ENCODE assay signal across 21 mouse cellular contexts in the genomic region with DNA sequence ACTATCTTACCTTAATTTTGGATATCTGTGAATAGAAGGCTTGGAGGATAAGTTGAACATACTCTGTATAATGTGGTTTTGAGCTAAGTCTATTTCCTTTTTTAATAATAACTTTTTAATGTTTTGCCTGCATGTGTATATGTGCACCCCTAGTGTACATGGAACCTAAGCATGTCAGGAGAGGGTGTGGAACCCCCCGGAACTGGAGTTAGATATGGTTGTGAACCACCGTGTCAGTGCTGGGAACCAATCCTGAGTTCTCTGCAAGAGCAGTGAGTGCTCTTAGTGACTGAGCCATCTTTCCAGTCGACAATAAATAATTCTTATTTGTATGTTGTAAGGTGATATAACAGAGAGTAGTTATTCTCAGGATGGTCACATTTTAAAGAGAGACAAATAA. TPM values are rescaled to one million over a fixed set of nuclear protein-coding genes. Genes with fewer than 3 reads are reported as not detected.
A peak's percentile ranks its signal among the peaks of the same experiment; 100 is the strongest.
DNase-seq lines count a peak whose midpoint lies in the region; ATAC-seq and TF ChIP-seq lines count a peak whose summit lies in the region.
"Had no signal": no experiment of that assay in that cellular context is flagged by ENCODE, and none has a peak within 500 bp of the region (broad histone marks: within the 10 kb centered on the region; RNA-seq: fewer than 3 reads in every experiment).

No protein-coding gene starts in this region.

- peak overlapping the region; percentile 71 for H3K9ac ChIP-seq in liver, embryonic 12.5 days
- 0 out of 2 replicates have a peak overlapping the region, but pooled peaks have one; percentile 32 for H3K9ac ChIP-seq in liver, embryonic 16.5 days (ENCODE audit: low read depth, low read length)
- H3K9ac ChIP-seq: embryonic facial prominence, embryonic 13.5 days; forebrain, embryonic 15.5 days; hindbrain, embryonic 13.5 days had no signal

- H3K27me3 ChIP-seq in erythroblast, embryonic 14.5 days (ENCODE audit: control insufficient read depth), result no peaks in the 10 kb centered on the region
- no peaks in the 10 kb centered on the region for H3K27me3 ChIP-seq in liver, embryonic 12.5 days (replicated peaks)
- H3K27me3 ChIP-seq in liver, embryonic 16.5 days (ENCODE audit: control insufficient read depth, insufficient read depth, low read depth, low read length), result no peaks in the 10 kb centered on the region
- H3K27me3 ChIP-seq: embryonic facial prominence, embryonic 13.5 days; forebrain, embryonic 15.5 days; hindbrain, embryonic 13.5 days had no signal

- peak; percentile 63 for ATAC-seq in liver, embryonic 12.5 days
- peak; percentile 41 for ATAC-seq in liver, embryonic 16.5 days (ENCODE audit: low read depth)
- ATAC-seq: CD4-positive, CD25-positive, alpha-beta regulatory T cell, adult 4 months; forebrain, embryonic 15.5 days; hindbrain, postnatal 0 days had no signal

- peak overlapping the region; percentile 75 for H3K4me2 ChIP-seq in liver, embryonic 12.5 days
- peak overlapping the region; percentile 78 for H3K4me2 ChIP-seq in liver, embryonic 16.5 days (ENCODE audit: low read depth, low read length)
- H3K4me2 ChIP-seq: embryonic facial prominence, embryonic 13.5 days; forebrain, embryonic 15.5 days; hindbrain, embryonic 13.5 days had no signal

- peaks cover 80% of the 10 kb centered on the region for H3K4me1 ChIP-seq in erythroblast, embryonic 14.5 days (ENCODE audit: control insufficient read depth)
- peaks cover 59% of the 10 kb centered on the region for H3K4me1 ChIP-seq in liver, embryonic 12.5 days
- H3K4me1 ChIP-seq in liver, embryonic 16.5 days (ENCODE audit: control insufficient read depth, low read depth, low read length), result peaks cover 24% of the 10 kb centered on the region
- H3K4me1 ChIP-seq: embryonic facial prominence, embryonic 13.5 days; forebrain, embryonic 15.5 days had no signal

- peak overlapping the region; percentile 88 for H3K27ac ChIP-seq in gastrocnemius, adult 2 months
- peak overlapping the region; percentile 95 for H3K27ac ChIP-seq in liver, embryonic 12.5 days
- peak overlapping the region; percentile 95 for H3K27ac ChIP-seq in liver, embryonic 16.5 days (ENCODE audit: low read length)
- H3K27ac ChIP-seq: embryonic facial prominence, embryonic 13.5 days; forebrain, embryonic 15.5 days; hindbrain, embryonic 13.5 days; hindbrain, postnatal 0 days had no signal

- no peak overlapping the region for H3K4me3 ChIP-seq in gastrocnemius, adult 2 months
- H3K4me3 ChIP-seq in erythroblast, embryonic 14.5 days (replicated peaks), result peak overlapping the region; percentile 60
- no peak overlapping the region for H3K4me3 ChIP-seq in liver, embryonic 12.5 days
- no peak overlapping the region for H3K4me3 ChIP-seq in liver, embryonic 16.5 days (ENCODE audit: low read depth, low read length)
- H3K4me3 ChIP-seq: embryonic facial prominence, embryonic 13.5 days; forebrain, embryonic 15.5 days; hindbrain, embryonic 13.5 days had no signal

- intact Hi-C loops in gastrocnemius, adult 2 months (cut with DNase I), result loop anchor here (5.0 kb wide), 1 partner anchor 38 kb away; no protein-coding TSS in a partner anchor

- WGBS in liver, embryonic 12.5 days (ENCODE audit: insufficient replicate concordance), result 54% methylated on average over 3 of the region's 3 CpGs
- 45% methylated on average over 3 of the region's 3 CpGs for WGBS in liver, embryonic 16.5 days (ENCODE audit: insufficient replicate concordance)

- H3K9me3 ChIP-seq in erythroblast, embryonic 14.5 days (ENCODE audit: control insufficient read depth, low read length), result no peaks in the 10 kb centered on the region
- H3K9me3 ChIP-seq in liver, embryonic 12.5 days (replicated peaks), result no peaks in the 10 kb centered on the region
- no peaks in the 10 kb centered on the region for H3K9me3 ChIP-seq in liver, embryonic 16.5 days (replicated peaks; ENCODE audit: control insufficient read depth, low read length)
- H3K9me3 ChIP-seq: embryonic facial prominence, embryonic 13.5 days; forebrain, embryonic 15.5 days; G1E; hindbrain, embryonic 13.5 days had no signal

- DNase-seq in gastrocnemius, adult 2 months, result no peak
- no peak for DNase-seq in gastrocnemius, adult 8-10 months (ENCODE audit: low spot score in 2 of 2)
- no peak for DNase-seq in thymus, postnatal 25 days
- no peak for DNase-seq in adrenal gland, postnatal 36 days
- DNase-seq in c-Kit-positive CD71-positive TER-119-positive erythroid progenitor cells, embryonic 14.5 days (ENCODE audit: low spot score), result no peak
- DNase-seq: adrenal gland, postnatal 10 days; B cell, adult 2 months; cerebellum, adult 18-20 months; cerebellum, adult 9-11 months; cerebellum, postnatal 36 days; gastrocnemius, postnatal 14 days; heart, postnatal 14 days had no signal

- peaks cover 42% of the 10 kb centered on the region for H3K36me3 ChIP-seq in erythroblast, embryonic 14.5 days (ENCODE audit: control insufficient read depth)
- no peaks in the 10 kb centered on the region for H3K36me3 ChIP-seq in liver, embryonic 12.5 days
- no peaks in the 10 kb centered on the region for H3K36me3 ChIP-seq in liver, embryonic 16.5 days (ENCODE audit: control insufficient read depth, insufficient read depth)
- H3K36me3 ChIP-seq: hindbrain, embryonic 13.5 days had no signal

- TF ChIP-seq CTCF in gastrocnemius, adult 2 months (IDR thresholded peaks at IDR 0.05), result no peak

RNA-seq across cellular contexts. Expression of gene Tnrc6b, which starts 49.4 kb away (rescaled TPM):
- 10 to 100 TPM; 48.5 to 55.6 TPM for total RNA-seq in gastrocnemius, adult 2 months (2021)
- 10 to 100 TPM; 46.5 to 53.7 (median 48.9) TPM for total RNA-seq in gastrocnemius, adult 8-10 months (2022)
- polyA plus RNA-seq in erythroblast, embryonic 14.5 days (2012), result 8.2 and 8.6 TPM in 2 replicates
- 32.2 and 33.0 TPM in 2 replicates for polyA plus RNA-seq in liver, embryonic 12.5 days (2016; fragmentation: Nextera tagmentation; extraction: Ambion mirVana)
- polyA plus RNA-seq in liver, embryonic 16.5 days (2015; fragmentation: Nextera tagmentation; extraction: Ambion mirVana), result 19.7 and 22.1 TPM in 2 replicates
- total RNA-seq in adrenal gland, postnatal 36 days (2021), result 10 to 100 TPM; 46.5 to 56.9 TPM
